Mouse (Mus musculus) telencephalon, adult 2 months (tissue): ENCODE data around the gene Lrrc34.
A peak's percentile ranks its signal among the peaks of the same experiment; 100 is the strongest.

Experiments
- DNase-seq: peaks from one replicate; pipeline ENCODE4 v3.0.0-alpha.2; 2011; ENCODE audit warnings: low read depth, low spot score

Lrrc34 gene

GRCm38 (mm10) chr3:30647440-30648090, at the start of gene Lrrc34:
Gene Lrrc34, minus strand, starts transcription at chr3:30647869.
- no peak for DNase-seq

GRCm38 (mm10) chr3:30696346-30696745, 48.7 kb upstream of the Lrrc34 start:
- DNase-seq, result no peak

GRCm38 (mm10) chr3:30695661-30696060, 48.0 kb upstream of the Lrrc34 start:
- DNase-seq, result no peak

GRCm38 (mm10) chr3:30690976-30691375, 43.3 kb upstream of the Lrrc34 start:
- DNase-seq, result no peak

GRCm38 (mm10) chr3:30687216-30687615, 39.5 kb upstream of the Lrrc34 start:
- no peak for DNase-seq

GRCm38 (mm10) chr3:30683190-30683589, 35.5 kb upstream of the Lrrc34 start:
- no peak for DNase-seq

- DNase-seq, result no peak
These were observed 10.8 kb upstream of the Lrrc34 start for GRCm38 (mm10) chr3:30658486-30658885.

- no peak for DNase-seq
These were observed 8.3 kb upstream of the Lrrc34 start for GRCm38 (mm10) chr3:30655937-30656336.

GRCm38 (mm10) chr3:30650062-30650841, 2.6 kb upstream of the Lrrc34 start:
- no peak for DNase-seq

- no peak for DNase-seq
These were observed 797 bp upstream of the Lrrc34 start for GRCm38 (mm10) chr3:30648466-30648865.

GRCm38 (mm10) chr3:30646761-30647160, 908 bp downstream of the Lrrc34 start:
- DNase-seq, result no peak

GRCm38 (mm10) chr3:30644207-30644606, 3.5 kb downstream of the Lrrc34 start, which contains the start of gene Lrriq4:
Gene Lrriq4, plus strand, starts transcription at chr3:30644507.
- no peak for DNase-seq

GRCm38 (mm10) chr3:30635629-30636028, 12.0 kb downstream of the Lrrc34 start:
- no peak for DNase-seq

GRCm38 (mm10) chr3:30633681-30634080, 14.0 kb downstream of the Lrrc34 start:
- no peak for DNase-seq

GRCm38 (mm10) chr3:30620132-30620531, 27.5 kb downstream of the Lrrc34 start:
- DNase-seq, result no peak

GRCm38 (mm10) chr3:30610930-30611329, 36.7 kb downstream of the Lrrc34 start:
- DNase-seq, result no peak

- DNase-seq, result no peak
These were observed 38.7 kb downstream of the Lrrc34 start for GRCm38 (mm10) chr3:30608999-30609398.

- no peak for DNase-seq
These were observed 44.4 kb downstream of the Lrrc34 start for GRCm38 (mm10) chr3:30603256-30603655.

- DNase-seq, result no peak
These were observed 45.0 kb downstream of the Lrrc34 start for GRCm38 (mm10) chr3:30602740-30603098.

- DNase-seq, result peak; percentile 96
These were observed 45.5 kb downstream of the Lrrc34 start, which contains the start of gene Mynn for GRCm38 (mm10) chr3:30602065-30602739. Gene Mynn, plus strand, starts transcription at chr3:30602065.

GRCm38 (mm10) chr3:30601610-30602064, 46.0 kb downstream of the Lrrc34 start:
- DNase-seq, result no peak

- peak; percentile 67 for DNase-seq
These were observed 46.5 kb downstream of the Lrrc34 start for GRCm38 (mm10) chr3:30601175-30601574.
